Mouse (Mus musculus) forebrain, embryonic 11.5 days (tissue): Measurements from ENCODE around the gene Pigyl. TPM values are rescaled to one million over a fixed set of nuclear protein-coding genes. Genes with fewer than 3 reads are reported as not detected.

ENCODE experiments used
- ATAC-seq: fragments of 200-750 bp; cut with Nextera tagmentation; replicated peaks from 2 replicates; pipeline ENCODE4 v1.8.0; 2017; ENCODE audit warnings: moderate TSS enrichment; ENCODE audit not compliant: low FRiP score
- DNase-seq: peaks from one replicate; pipeline ENCODE4 v3.0.0-alpha.2; 2017; ENCODE audit warnings: low spot score
- H3K27ac ChIP-seq: fragments of 300-500 bp; sonication (generic); 2 replicates; pipeline ENCODE4 v1.5.1; 2014; ENCODE audit warnings: low read depth, low read length
- H3K27me3 ChIP-seq: fragments of 300-500 bp; sonication (generic); 2 replicates; pipeline ENCODE4 v1.6.1; 2014; ENCODE audit warnings: mild to moderate bottlenecking, low read length, mixed read lengths; ENCODE audit not compliant: control insufficient read depth, insufficient read depth
- H3K36me3 ChIP-seq: fragments of 300-500 bp; sonication (generic); 2 replicates; pipeline ENCODE4 v1.6.1; 2014; ENCODE audit warnings: mild to moderate bottlenecking, low read length, moderate library complexity, mixed read lengths; ENCODE audit not compliant: control insufficient read depth, insufficient read depth
- H3K4me1 ChIP-seq: fragments of 300-500 bp; sonication (generic); replicated peaks from 2 replicates; pipeline ENCODE4 v1.6.1; 2014; ENCODE audit warnings: low read length, mixed read lengths; ENCODE audit not compliant: control insufficient read depth, insufficient read depth
- H3K4me2 ChIP-seq: fragments of 300-500 bp; sonication (generic); 2 replicates; pipeline ENCODE4 v1.6.1; 2014; ENCODE audit warnings: low read depth, mild to moderate bottlenecking, low read length, moderate library complexity, mixed read lengths; ENCODE audit not compliant: severe bottlenecking
- H3K4me3 ChIP-seq: fragments of 300-500 bp; sonication (generic); 2 replicates; pipeline ENCODE4 v1.5.1; 2014; ENCODE audit warnings: low read depth, low read length
- H3K9ac ChIP-seq: fragments of 300-500 bp; sonication (generic); 2 replicates; pipeline ENCODE4 v1.6.1; 2014; ENCODE audit warnings: low read length
- H3K9me3 ChIP-seq: fragments of 300-500 bp; sonication (generic); 2 replicates; pipeline ENCODE4 v1.6.1; 2016; ENCODE audit warnings: low read length, mixed read lengths; ENCODE audit not compliant: control insufficient read depth
- WGBS: fragments of 180-500 bp; shearing (Covaris S2); extraction: QIAGEN DNeasy Blood & Tissue Kit; methylation state at CpG from one replicate; pipeline ENCODE4 v1.1.7; 2014; 5-methylcytosine and 5-hydroxymethylcytosine counted together
- polyA plus RNA-seq: library from polyadenylated mRNA; unstranded; fragments of >200 nt; fragmentation: Nextera tagmentation; extraction: Ambion mirVana; gene quantifications from 2 replicates; pipeline ENCODE4 v1.2.1, GENCODE M21; 2014

Pigyl gene
- polyA plus RNA-seq, 1 experiment from 2014 or later = 59.9 TPM

- peak overlapping the region; percentile 97 for H3K4me2 ChIP-seq
- H3K4me1 ChIP-seq = no peaks in the 10 kb centered on the region
- no peaks in the 10 kb centered on the region for H3K27me3 ChIP-seq
- H3K9me3 ChIP-seq = no peaks in the 10 kb centered on the region; the same call in none of the 2 replicates
- DNase-seq = peak; percentile 82
- WGBS = 2% methylated on average over 53 of the region's 54 CpGs
- H3K36me3 ChIP-seq = no peaks in the 10 kb centered on the region
- H3K4me3 ChIP-seq = peak overlapping the region; percentile 60
- peak overlapping the region; percentile 62 for H3K9ac ChIP-seq
- ATAC-seq = peak; percentile 80
- H3K27ac ChIP-seq = no peak overlapping the region
Observed at GRCm38 (mm10) chr9:22164711-22165668, 8.3 kb downstream of the Pigyl start.

GRCm38 (mm10) chr9:22165964-22166363, 9.3 kb downstream of the Pigyl start:
- no peaks in the 10 kb centered on the region; the same call in none of the 2 replicates for H3K9me3 ChIP-seq
- H3K9ac ChIP-seq = no peak overlapping the region
- no peaks in the 10 kb centered on the region for H3K27me3 ChIP-seq
- DNase-seq (no peak), ATAC-seq (no peak)
- no peaks in the 10 kb centered on the region for H3K36me3 ChIP-seq
- H3K4me2 ChIP-seq = no peak overlapping the region
- no peak overlapping the region for H3K4me3 ChIP-seq
- no peak overlapping the region for H3K27ac ChIP-seq
- WGBS = 56% methylated on average over 6 of the region's 6 CpGs
- H3K4me1 ChIP-seq = no peaks in the 10 kb centered on the region

- DNase-seq (no peak), ATAC-seq (no peak)
- no peak overlapping the region for H3K4me3 ChIP-seq
- WGBS = 91% methylated on average over 10 of the region's 10 CpGs
- no peaks in the 10 kb centered on the region for H3K36me3 ChIP-seq
- H3K4me1 ChIP-seq = no peaks in the 10 kb centered on the region
- H3K9me3 ChIP-seq = no peaks in the 10 kb centered on the region; the same call in none of the 2 replicates
- no peak overlapping the region for H3K27ac ChIP-seq
- H3K4me2 ChIP-seq = no peak overlapping the region
- no peaks in the 10 kb centered on the region for H3K27me3 ChIP-seq
- H3K9ac ChIP-seq = no peak overlapping the region
Observed at GRCm38 (mm10) chr9:22166686-22167085, 10.0 kb downstream of the Pigyl start.

GRCm38 (mm10) chr9:22167751-22168150, 11.1 kb downstream of the Pigyl start:
- H3K9me3 ChIP-seq = no peaks in the 10 kb centered on the region; the same call in none of the 2 replicates
- H3K4me1 ChIP-seq = no peaks in the 10 kb centered on the region
- 98% methylated on average over 4 of the region's 4 CpGs for WGBS
- no peaks in the 10 kb centered on the region for H3K36me3 ChIP-seq
- no peaks in the 10 kb centered on the region for H3K27me3 ChIP-seq
- no peak overlapping the region for H3K27ac ChIP-seq
- H3K4me3 ChIP-seq = no peak overlapping the region
- DNase-seq (no peak), ATAC-seq (no peak)
- H3K4me2 ChIP-seq = no peak overlapping the region
- no peak overlapping the region for H3K9ac ChIP-seq

- Histone ChIP-seq H3K9ac (no peak overlapping the region), H3K36me3 (no peaks in the 10 kb centered on the region), H3K9me3 (no peaks in the 10 kb centered on the region; the same call in none of the 2 replicates), H3K27me3 (no peaks in the 10 kb centered on the region), H3K4me3 (no peak overlapping the region), H3K27ac (no peak overlapping the region), H3K4me2 (no peak overlapping the region), H3K4me1 (no peaks in the 10 kb centered on the region)
- no peak for DNase-seq
- no peak for ATAC-seq
- 94% methylated on average over 11 of the region's 11 CpGs for WGBS
Observed at GRCm38 (mm10) chr9:22169327-22169726, 12.7 kb downstream of the Pigyl start.

GRCm38 (mm10) chr9:22172318-22172717, 15.7 kb downstream of the Pigyl start:
- Histone ChIP-seq H3K4me1 (no peaks in the 10 kb centered on the region), H3K27ac (no peak overlapping the region), H3K9me3 (no peaks in the 10 kb centered on the region), H3K27me3 (no peaks in the 10 kb centered on the region), H3K9ac (no peak overlapping the region), H3K36me3 (no peaks in the 10 kb centered on the region), H3K4me2 (no peak overlapping the region), H3K4me3 (no peak overlapping the region)
- 86% methylated on average over 4 of the region's 4 CpGs for WGBS
- ATAC-seq (no peak), DNase-seq (no peak)

GRCm38 (mm10) chr9:22188025-22188611, 31.5 kb downstream of the Pigyl start, which contains the start of gene Zfp872:
Zfp872 (plus strand) TSS chr9:22188090.
- 12% methylated on average over 43 of the region's 43 CpGs for WGBS
- ATAC-seq = peak; percentile 81
- no peaks in the 10 kb centered on the region for H3K4me1 ChIP-seq
- H3K27ac ChIP-seq = no peak within 1 kb of the TSS
- no peaks in the 10 kb centered on the region; the same call in 1 of the 2 replicates for H3K9me3 ChIP-seq
- no peaks in the 10 kb centered on the region for H3K36me3 ChIP-seq
- peak; percentile 72 for DNase-seq
- H3K4me2 ChIP-seq = peak within 1 kb of the TSS; percentile 60
- H3K9ac ChIP-seq = peak within 1 kb of the TSS; percentile 51
- H3K27me3 ChIP-seq = no peaks in the 10 kb centered on the region
- peak within 1 kb of the TSS; percentile 38 for H3K4me3 ChIP-seq

GRCm38 (mm10) chr9:22196412-22196811, 39.8 kb downstream of the Pigyl start:
- DNase-seq = no peak

More at GRCm38 (mm10) chr9:22196412-22196811, 39.8 kb downstream of the Pigyl start:
- Histone ChIP-seq H3K27ac (no peak overlapping the region), H3K36me3 (no peaks in the 10 kb centered on the region), H3K4me2 (no peak overlapping the region), H3K27me3 (no peaks in the 10 kb centered on the region), H3K4me1 (no peaks in the 10 kb centered on the region), H3K4me3 (no peak overlapping the region), H3K9me3 (peaks cover 16% of the 10 kb centered on the region; the same call in 1 of the 2 replicates), H3K9ac (no peak overlapping the region)
- WGBS = 51% methylated on average over 5 of the region's 5 CpGs
- ATAC-seq = no peak
